Mouse (Mus musculus) adipocyte (in vitro differentiated cells): Measurements from ENCODE around the gene 4930522L14Rik.
"Not testable (repeated sequence)": the region's sequence is repeated elsewhere in the genome, so short reads cannot be mapped to it uniquely, and the experiment has no call there.

ENCODE experiments used
- DNase-seq: peaks from one replicate; pipeline ENCODE4 v3.0.0-alpha.2; 2016; ENCODE audit warnings: low spot score

Gene 4930522L14Rik

GRCm38 (mm10) chr5:109751391-109752071 is at the start of gene 4930522L14Rik:
Gene 4930522L14Rik, minus strand, starts transcription at chr5:109751886.
- DNase-seq, result peak; percentile 70

- not testable (repeated sequence) for DNase-seq
These were observed 49.8 kb upstream of the 4930522L14Rik start for GRCm38 (mm10) chr5:109801466-109801865.

- DNase-seq, result not testable (repeated sequence)
These were observed 48.3 kb upstream of the 4930522L14Rik start for GRCm38 (mm10) chr5:109799948-109800347.

GRCm38 (mm10) chr5:109797017-109797416 is 45.3 kb upstream of the 4930522L14Rik start:
- DNase-seq, result not testable (repeated sequence)

GRCm38 (mm10) chr5:109795967-109796652 is 44.4 kb upstream of the 4930522L14Rik start:
- peak; percentile 63 for DNase-seq

- DNase-seq, result peak; percentile 9
These were observed 541 bp upstream of the 4930522L14Rik start for GRCm38 (mm10) chr5:109752073-109752780.

GRCm38 (mm10) chr5:109745081-109745480 is 6.6 kb downstream of the 4930522L14Rik start:
- not testable (repeated sequence) for DNase-seq

- not testable (repeated sequence) for DNase-seq
These were observed 34.3 kb downstream of the 4930522L14Rik start for GRCm38 (mm10) chr5:109717341-109717740.

- DNase-seq, result not testable (repeated sequence)
These were observed 60.3 kb downstream of the 4930522L14Rik start for GRCm38 (mm10) chr5:109691205-109691965.

- peak; percentile 86 for DNase-seq
These were observed 61.0 kb downstream of the 4930522L14Rik start, which contains the start of gene 5430403G16Rik for GRCm38 (mm10) chr5:109690537-109691201. Gene 5430403G16Rik, minus strand, starts transcription at chr5:109691041.
